Mouse (Mus musculus): ENCODE results near the gene Spink4. TPM values are rescaled to one million over a fixed set of nuclear protein-coding genes. Genes with fewer than 3 reads are reported as not detected.

The Spink4 gene
- total and polyA plus RNA-seq, 3 experiments = 0.19 to 1.4 TPM; not detected in 1

DNA sequence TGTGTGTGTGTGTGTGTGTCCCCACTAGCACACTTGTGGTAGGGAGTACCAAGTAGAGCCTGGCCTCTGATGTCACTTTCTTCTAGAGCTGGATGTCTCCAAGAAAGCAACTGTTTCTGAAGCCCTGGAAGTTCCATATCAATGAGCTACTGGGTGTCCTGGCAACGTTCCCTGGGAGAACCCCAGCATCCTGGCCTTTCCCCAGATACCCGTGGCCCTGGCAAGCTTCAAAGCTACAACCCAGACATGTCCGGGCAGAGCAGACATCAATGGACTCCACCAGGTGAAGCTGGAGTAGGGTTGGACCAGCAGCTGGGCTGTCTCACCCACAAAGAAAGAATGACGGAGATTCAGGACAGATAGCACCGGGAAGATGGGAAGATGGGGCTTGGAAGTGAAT, 28.6 kb upstream of the Spink4 start:
- Histone ChIP-seq H3K9me3 (replicated peaks; ENCODE audit: insufficient read depth, low read length) (no peaks in the 10 kb centered on the region), H3K27me3 (ENCODE audit: control insufficient read depth in 1 of 2, insufficient read depth in 2 of 2, low read length in 2 of 2) (no peaks in the 10 kb centered on the region; a peak in 1 of 4 replicates), H3K27ac (ENCODE audit: control insufficient read depth, low read depth, low read length) (no peak overlapping the region), H3K36me3 (ENCODE audit: control insufficient read depth in 1 of 2, insufficient read depth in 2 of 2, low read length in 2 of 2) (no peaks in the 10 kb centered on the region), H3K4me1 (ENCODE audit: control insufficient read depth in 1 of 2, insufficient read depth in 2 of 2, low read length in 2 of 2) (no peaks in the 10 kb centered on the region), H3K4me3 (ENCODE audit: control insufficient read depth in 1 of 2, insufficient read depth in 1 of 2, low read depth in 2 of 2, low read length in 2 of 2) (no peak overlapping the region), H3K9ac (ENCODE audit: control insufficient read depth, low read depth, low read length, poor library complexity, severe bottlenecking) (no peak overlapping the region), H3K79me2 (ENCODE audit: control insufficient read depth, insufficient read depth, low read length, poor library complexity) (no peaks in the 10 kb centered on the region)
- no peak for DNase-seq (ENCODE audit: low read depth, low spot score)
- TF ChIP-seq HCFC1 (IDR thresholded peaks at IDR 0.05; ENCODE audit: low read depth, low read length) = no peak
- no peak for TF ChIP-seq GATA1 (IDR thresholded peaks at IDR 0.05; ENCODE audit: low read depth, low read length)
- no peak for TF ChIP-seq E2F4 (IDR thresholded peaks at IDR 0.05; ENCODE audit: borderline replicate concordance, low read depth, low read length)

DNA sequence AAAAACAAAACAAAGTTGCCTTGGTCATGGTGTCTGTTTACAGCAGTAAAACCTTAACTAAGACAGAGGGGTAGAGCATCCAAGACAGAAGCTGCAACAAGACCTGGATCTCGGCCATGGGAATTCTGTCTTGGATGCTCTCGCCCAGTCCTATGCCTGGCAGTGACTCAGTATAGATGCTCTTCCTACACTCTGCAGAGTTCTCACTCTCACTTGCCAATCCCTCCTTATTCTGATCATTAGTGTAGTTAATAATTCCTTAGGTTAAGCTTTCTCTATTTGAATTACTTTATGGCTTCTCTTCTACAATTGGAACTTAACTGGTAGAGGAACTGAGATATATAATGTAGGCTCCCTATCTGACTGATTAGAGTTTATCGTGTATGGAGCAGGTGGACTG, 24.7 kb upstream of the Spink4 start:
- Histone ChIP-seq H3K27ac (ENCODE audit: control insufficient read depth, low read depth, low read length) (no peak overlapping the region), H3K4me3 (ENCODE audit: control insufficient read depth in 1 of 2, insufficient read depth in 1 of 2, low read depth in 2 of 2, low read length in 2 of 2) (no peak overlapping the region), H3K36me3 (ENCODE audit: control insufficient read depth in 1 of 2, insufficient read depth in 2 of 2, low read length in 2 of 2) (no peaks in the 10 kb centered on the region), H3K27me3 (ENCODE audit: control insufficient read depth in 1 of 2, insufficient read depth in 2 of 2, low read length in 2 of 2) (no peaks in the 10 kb centered on the region), H3K4me1 (ENCODE audit: control insufficient read depth in 1 of 2, insufficient read depth in 2 of 2, low read length in 2 of 2) (no peaks in the 10 kb centered on the region), H3K79me2 (ENCODE audit: control insufficient read depth, insufficient read depth, low read length, poor library complexity) (no peaks in the 10 kb centered on the region), H3K9me3 (replicated peaks; ENCODE audit: insufficient read depth, low read length) (no peaks in the 10 kb centered on the region), H3K9ac (ENCODE audit: control insufficient read depth, low read depth, low read length, poor library complexity, severe bottlenecking) (no peak overlapping the region)
- TF ChIP-seq CTCF (IDR thresholded peaks at IDR 0.05 in 2 of 3, conservative IDR thresholded peaks at IDR 0.05 in 1 of 3; ENCODE audit: control insufficient read depth in 1 of 3, insufficient read depth in 1 of 3, low read depth in 2 of 3, low read length in 3 of 3, poor library complexity in 1 of 3, severe bottlenecking in 1 of 3) = no peak
- TF ChIP-seq TAL1 (IDR thresholded peaks at IDR 0.05; ENCODE audit: low read length) = no peak
- TF ChIP-seq POLR2A (IDR thresholded peaks at IDR 0.05; ENCODE audit: control insufficient read depth in 1 of 2, insufficient read depth in 1 of 2, low read depth in 1 of 2, low read length in 2 of 2, poor library complexity in 1 of 2) = no peak
- TF ChIP-seq ZNF384 (IDR thresholded peaks at IDR 0.05; ENCODE audit: low read depth, low read length) = no peak
- TF ChIP-seq GATA1 (IDR thresholded peaks at IDR 0.05; ENCODE audit: low read depth, low read length) = no peak
- TF ChIP-seq MAFK (IDR thresholded peaks at IDR 0.05; ENCODE audit: borderline replicate concordance, low read depth, low read length) = no peak
- TF ChIP-seq POLR2AphosphoS5 (IDR thresholded peaks at IDR 0.05; ENCODE audit: borderline replicate concordance, low read depth, low read length) = no peak
- TF ChIP-seq ETS1 (IDR thresholded peaks at IDR 0.05; ENCODE audit: low read depth, low read length) = no peak
- TF ChIP-seq NELFE (IDR thresholded peaks at IDR 0.05; ENCODE audit: low read depth, low read length) = no peak
- TF ChIP-seq POLR2AphosphoS2 (IDR thresholded peaks at IDR 0.05; ENCODE audit: low read length) = no peak
- no peak for TF ChIP-seq ELF1 (IDR thresholded peaks at IDR 0.05; ENCODE audit: low read depth, low read length)
- TF ChIP-seq RCOR1 (IDR thresholded peaks at IDR 0.05; ENCODE audit: low read depth, low read length) = no peak
- no peak for TF ChIP-seq MYC (IDR thresholded peaks at IDR 0.05; ENCODE audit: low read depth, low read length)
- TF ChIP-seq UBTF (IDR thresholded peaks at IDR 0.05; ENCODE audit: borderline replicate concordance, insufficient read depth, low read depth, low read length) = no peak
- no peak for TF ChIP-seq E2F4 (IDR thresholded peaks at IDR 0.05; ENCODE audit: borderline replicate concordance, low read depth, low read length)
- no peak for TF ChIP-seq ZMIZ1 (IDR thresholded peaks at IDR 0.05; ENCODE audit: low read depth, low read length)
- DNase-seq (ENCODE audit: low read depth, low spot score) = no peak
